Mouse (Mus musculus): Measurements from ENCODE around the gene Dhx15.

DNA sequence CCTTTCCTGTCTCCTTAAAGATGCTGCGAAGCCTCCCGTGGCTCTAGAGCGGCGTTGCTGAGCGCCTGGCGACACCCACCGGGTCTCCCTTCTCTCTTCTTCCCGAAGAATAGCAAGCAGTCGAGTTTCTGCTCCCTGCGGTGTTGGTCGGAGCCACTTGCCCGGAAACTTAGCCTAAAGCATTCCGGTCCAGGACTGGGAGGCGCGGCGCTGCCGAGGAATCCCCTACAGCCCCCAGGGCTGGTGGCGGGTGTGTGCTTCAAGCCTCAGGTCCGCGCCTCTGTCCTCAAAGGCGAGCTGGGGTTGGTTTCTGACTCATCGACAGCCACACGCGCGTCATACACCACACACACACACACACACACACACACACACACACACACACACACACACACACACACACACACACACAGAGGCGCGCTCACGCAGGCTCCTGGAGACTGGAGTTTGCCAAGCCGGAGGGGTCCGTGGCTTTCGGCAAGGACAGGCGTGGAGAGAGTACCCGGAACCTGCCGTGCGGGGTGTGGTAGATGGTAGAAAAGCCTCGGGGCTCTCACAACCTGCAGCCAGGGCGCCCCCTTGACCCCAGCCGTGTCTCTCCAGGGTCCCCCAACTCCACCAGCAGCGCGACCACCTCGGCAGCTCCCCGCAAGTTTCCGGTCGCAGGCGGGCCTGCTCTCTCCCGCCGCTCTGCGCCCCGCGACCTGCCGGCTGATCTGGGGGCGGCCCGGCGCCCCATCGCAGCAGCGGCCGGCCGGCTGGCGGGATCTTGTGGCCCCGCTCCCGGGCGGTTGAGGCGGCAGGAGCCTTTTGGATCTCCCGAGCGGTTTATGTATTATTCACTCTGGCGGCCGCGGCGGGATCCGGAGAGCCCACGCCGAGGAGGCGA, 77.1 kb downstream of the Dhx15 start:
- no peak for TF ChIP-seq POLR2A (IDR thresholded peaks at IDR 0.05; ENCODE audit: low read depth, low read length)
- TF ChIP-seq CTCF (IDR thresholded peaks at IDR 0.05; ENCODE audit: borderline replicate concordance, insufficient read depth, low read length) = no peak
